Mouse (Mus musculus) kidney, adult 9 months (tissue): ENCODE results near the gene Ugcg.
A peak's percentile ranks its signal among the peaks of the same experiment; 100 is the strongest.

Experiments used
- DNase-seq: peaks from one replicate; pipeline ENCODE4 v3.0.0; 2022

Ugcg gene

GRCm38 (mm10) chr4:59188802-59189545 lies at the start of gene Ugcg:
Ugcg (plus strand) TSS chr4:59189257.
- DNase-seq = peak; percentile 73

GRCm38 (mm10) chr4:59149043-59149442 lies 40.0 kb upstream of the Ugcg start:
- DNase-seq = no peak

- DNase-seq = no peak
Measured at GRCm38 (mm10) chr4:59150907-59151306, 38.1 kb upstream of the Ugcg start.

DNA sequence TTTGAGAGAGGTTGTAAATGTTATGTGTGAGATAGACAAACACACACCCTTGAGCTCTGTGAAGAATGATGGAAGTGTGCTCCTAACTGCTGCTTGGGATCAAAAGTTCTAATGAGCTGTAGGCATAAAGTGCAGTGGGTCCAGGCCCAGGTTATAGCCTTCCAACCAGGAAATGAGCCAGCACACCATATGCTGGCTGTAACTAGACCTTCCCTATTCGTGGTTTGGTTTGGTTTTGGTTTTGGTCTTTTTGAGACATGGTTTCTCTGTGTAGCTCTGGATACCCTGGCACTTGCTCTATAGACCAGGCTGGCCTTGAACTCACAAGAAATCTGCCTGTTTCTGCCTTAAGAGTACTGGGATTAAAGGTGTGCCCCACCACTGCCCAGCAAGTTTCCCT lies 37.1 kb upstream of the Ugcg start:
- no peak for DNase-seq

DNA sequence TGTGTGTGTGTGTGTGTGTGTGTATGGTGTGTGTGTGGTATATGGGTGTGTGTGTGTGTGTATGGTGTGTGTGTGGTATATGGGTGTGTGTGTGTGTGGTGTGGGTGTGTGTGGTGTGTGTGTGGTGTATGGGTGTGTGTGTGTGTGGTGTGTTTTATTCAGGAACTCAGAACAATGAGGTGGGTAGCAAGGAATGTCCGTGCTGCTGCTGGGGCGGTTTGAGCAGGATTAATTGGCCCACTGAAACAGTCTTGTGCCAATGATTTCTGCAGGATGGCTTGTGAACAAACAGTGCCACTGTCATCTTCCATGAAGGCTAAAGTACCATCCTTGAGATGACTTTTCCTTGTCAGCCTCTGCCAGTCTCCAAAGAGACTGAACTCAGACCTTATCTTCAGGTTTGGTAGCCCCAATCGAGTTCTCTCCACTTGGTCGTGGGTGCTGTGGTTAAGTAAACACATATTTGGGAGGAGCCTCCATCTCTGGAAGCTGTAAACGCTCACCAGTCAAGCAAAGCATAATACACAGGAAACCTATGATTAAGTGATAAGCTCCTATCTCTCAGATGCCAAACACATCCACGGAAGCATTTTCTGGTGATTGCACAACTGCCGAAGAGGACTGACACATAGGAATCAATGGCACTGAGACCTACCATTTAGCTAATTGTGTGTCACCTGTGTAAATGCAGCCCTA lies 32.0 kb upstream of the Ugcg start:
- DNase-seq = no peak

DNA sequence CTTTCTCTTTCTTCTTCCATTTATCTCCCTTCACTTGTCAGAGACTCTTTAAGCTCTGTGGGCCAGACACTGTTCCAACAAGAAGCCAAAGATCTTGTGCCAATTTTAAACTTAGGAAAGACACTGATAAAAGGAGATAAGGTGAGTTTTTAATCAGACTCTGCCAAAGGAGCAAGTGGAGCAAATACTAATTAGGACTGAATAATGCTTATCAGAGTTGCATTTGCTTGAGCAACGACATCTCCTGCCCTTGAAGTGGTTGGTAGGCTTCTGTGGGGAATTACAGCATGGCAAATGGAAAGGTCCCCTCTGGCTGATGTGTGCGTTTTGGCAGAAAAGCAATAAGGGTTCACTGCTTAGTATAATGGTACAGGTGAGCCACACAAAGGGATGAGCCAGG lies 31.4 kb upstream of the Ugcg start:
- DNase-seq = no peak

GRCm38 (mm10) chr4:59160289-59160688 lies 28.8 kb upstream of the Ugcg start:
- no peak for DNase-seq

DNA sequence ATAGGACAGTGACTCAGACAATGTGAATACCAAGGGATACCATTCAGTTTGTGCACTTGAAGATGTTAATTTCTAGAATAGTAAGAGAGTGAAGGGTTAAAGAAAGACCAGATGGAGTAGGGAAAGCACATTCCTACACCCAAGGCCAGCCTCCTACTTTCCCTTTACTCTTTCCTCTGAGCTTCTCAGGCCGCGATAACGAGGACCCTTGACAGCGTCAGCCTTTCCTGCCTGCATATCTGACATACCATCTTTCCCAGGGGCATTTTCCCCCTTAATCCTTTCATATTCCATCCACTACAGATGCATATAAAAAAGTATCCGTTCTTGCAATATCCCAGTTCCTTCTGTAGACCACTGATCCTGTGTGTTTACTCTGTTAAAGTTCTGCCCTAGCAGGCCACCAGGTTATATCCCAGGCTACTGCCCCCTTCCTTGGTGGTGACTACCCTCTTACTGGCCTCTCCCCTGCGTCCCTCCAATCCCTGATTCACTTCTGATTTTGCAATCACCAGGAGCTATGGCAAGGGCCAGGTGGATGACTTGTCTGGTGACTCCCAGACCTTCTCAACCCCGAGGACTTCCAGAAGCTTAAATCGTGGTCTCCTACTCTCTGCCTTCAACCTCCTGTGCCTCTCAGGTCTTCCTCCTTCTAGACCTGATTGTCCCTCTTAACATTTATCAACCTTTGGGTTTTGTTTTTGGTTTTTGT lies 27.9 kb upstream of the Ugcg start:
- no peak for DNase-seq

- DNase-seq = no peak
Measured at GRCm38 (mm10) chr4:59164034-59164433, 25.0 kb upstream of the Ugcg start.

GRCm38 (mm10) chr4:59167251-59167847 lies 21.7 kb upstream of the Ugcg start:
- no peak for DNase-seq

DNA sequence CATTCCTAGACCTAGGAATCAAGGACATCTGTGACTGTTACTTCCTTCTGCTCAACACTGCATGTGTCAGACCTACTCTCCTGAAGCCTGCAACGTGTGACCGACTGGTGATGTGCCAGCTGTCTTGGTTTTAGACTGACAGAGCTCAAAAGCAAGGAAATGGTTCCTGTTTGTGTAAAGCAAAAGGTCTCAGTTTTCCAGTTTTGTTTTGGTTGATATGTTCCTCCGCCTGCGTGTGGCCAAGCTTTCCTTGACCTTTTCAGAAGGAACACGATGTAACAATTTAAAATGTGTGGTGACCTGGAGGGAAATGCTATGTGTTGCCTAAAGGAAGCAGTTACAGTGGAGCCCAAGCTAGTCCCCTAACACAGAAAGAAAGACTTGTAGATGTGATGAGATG lies 19.1 kb upstream of the Ugcg start:
- no peak for DNase-seq

DNA sequence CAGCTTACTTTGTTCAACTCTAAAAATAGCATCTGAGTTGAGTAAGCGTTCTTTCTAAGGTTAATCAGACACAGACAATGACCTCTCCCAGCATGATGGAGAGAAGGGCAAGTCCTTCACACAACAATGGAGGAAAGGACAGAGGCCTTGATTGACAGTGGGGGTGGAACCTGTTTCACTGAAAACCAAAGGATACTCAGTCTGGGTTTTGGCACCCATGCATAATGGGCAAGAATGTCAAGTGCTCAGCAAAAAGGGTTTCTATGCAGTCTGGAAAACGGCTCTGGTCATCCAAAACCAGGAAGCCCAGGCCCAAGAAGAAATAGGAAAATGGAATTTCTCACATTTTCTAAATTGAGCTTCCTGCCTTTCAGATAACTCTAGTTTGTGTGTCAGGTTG lies 16.4 kb upstream of the Ugcg start:
- peak; percentile 66 for DNase-seq

GRCm38 (mm10) chr4:59173181-59173922 lies 15.7 kb upstream of the Ugcg start:
- DNase-seq = no peak

DNA sequence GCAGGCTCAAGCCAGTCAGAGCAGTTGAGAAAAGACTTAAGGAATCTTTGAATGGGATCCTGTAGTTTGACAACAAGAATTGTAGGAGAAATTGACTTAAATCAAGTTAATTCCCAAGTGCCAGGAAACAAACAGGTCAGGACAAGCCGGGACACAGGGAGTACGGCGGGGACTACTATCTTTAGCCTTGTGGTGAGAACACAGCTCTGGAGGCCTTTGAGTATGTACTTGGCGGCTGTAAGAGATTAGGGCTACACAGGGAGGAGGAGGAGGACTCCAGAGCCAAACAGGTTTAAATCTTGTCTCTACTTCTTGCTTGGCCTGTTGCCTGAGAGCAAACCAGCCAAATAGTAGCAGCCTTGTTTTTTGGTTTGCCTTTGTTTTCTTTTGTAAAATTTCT lies 14.1 kb upstream of the Ugcg start:
- no peak for DNase-seq

GRCm38 (mm10) chr4:59175929-59176328 lies 13.1 kb upstream of the Ugcg start:
- DNase-seq = no peak

DNA sequence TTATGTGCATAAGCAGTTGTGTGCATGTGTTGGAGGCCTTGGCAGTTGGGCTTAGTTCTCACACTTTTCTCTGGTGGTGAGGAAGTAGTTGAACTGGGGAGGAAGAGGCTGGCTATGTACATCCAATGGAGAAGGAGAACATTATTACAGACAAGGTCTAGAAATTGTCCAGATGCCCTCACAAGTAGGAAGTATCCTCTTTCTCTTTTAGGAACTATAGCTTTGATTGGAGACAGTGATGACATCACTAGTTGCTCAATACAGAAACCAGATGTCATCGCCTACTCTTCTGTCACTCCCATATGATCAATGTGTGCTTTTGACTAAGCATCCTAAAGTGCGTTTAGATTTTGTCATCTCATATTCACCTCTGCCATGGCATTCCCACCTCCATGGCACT lies 11.5 kb upstream of the Ugcg start:
- no peak for DNase-seq

GRCm38 (mm10) chr4:59181320-59182271 lies 7.5 kb upstream of the Ugcg start:
- DNase-seq = no peak

DNA sequence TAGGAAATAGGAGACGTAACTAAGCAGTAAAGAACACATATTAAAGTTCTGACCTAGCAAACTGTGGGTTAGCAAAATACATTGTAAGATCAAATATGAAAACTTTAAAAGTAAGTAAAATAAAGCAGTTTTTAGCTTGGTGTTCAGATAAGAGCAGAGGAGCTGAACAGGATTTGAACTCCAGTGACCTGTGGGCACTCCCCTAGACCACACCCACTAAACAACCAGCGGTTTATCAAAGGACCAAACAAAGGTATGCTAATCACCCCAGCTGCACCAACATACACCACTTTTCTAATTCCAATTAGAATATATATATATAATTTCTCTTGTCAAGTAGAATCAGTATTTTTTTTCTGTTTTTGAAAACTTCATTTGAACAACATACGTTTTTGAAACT lies 3.4 kb upstream of the Ugcg start:
- no peak for DNase-seq

- DNase-seq = peak; percentile 76
Measured at GRCm38 (mm10) chr4:59187289-59187688, 1.8 kb upstream of the Ugcg start.

- DNase-seq = no peak
Measured at GRCm38 (mm10) chr4:59188474-59188801, 619 bp upstream of the Ugcg start.

DNA sequence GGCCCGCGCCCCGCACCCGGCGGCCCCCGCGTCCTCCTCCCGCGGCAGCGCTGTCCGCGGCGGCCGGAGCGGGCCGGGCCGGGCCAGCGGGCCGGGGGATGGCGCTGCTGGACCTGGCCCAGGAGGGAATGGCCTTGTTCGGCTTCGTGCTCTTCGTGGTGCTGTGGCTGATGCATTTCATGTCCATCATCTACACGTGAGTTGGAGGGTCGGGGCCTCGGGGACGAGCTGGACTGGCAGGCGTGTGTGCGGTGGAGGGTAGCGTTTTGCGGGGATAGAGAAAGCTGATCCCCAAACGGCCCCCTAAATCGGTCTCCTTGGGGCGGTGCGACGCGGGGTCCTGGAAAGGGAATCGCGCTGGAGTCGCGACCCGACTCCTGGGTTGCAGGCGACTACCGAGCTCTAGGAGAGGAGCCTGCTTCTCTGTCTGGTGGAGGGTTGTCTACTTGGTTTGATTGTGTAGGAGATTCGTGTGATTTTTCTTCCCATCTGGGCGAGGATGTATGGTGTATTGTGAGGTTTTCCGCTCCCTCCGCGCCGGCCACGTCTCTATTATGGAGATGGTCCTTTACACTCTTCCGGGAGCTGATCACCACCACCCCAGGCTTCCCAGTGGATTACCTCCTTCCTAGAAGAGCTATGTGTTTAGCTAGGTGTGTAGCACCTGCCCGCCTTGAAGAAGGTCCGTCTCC lies 635 bp downstream of the Ugcg start:
- peak; percentile 19 for DNase-seq
